Mouse (Mus musculus): ENCODE measurements at regions not wholly inside any gene's neighbourhood (a gene's known extent, or its start where the extent isn't known, plus 50 kb on each side); places are given as distances from the start of the nearest gene placed in this dataset.
"Not testable (repeated sequence)": the region's sequence is repeated elsewhere in the genome, so short reads cannot be mapped to it uniquely, and the experiment has no call there.

DNA sequence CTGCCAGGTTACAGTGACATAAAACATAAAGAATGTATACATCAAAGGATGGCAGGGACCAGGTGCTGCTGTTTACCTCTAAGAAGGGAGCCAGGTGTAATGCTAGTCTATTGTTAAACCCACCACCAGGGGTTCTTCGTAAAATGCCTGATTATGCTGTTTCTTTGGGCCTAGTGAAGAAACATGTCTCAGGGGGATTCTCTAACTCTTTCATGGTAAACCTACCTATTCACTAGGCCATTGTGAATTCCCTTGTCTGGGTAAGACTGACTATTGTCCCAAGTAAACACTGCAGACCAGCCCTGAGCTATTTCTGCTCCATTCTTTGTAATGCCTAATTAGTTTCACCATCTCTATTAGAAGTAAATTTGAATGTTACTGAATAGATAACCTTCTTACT, 194.3 kb upstream of the Tmem47 start:
- H3K4me1 ChIP-seq (replicated peaks; ENCODE audit: control insufficient read depth, insufficient read depth, low read length); H3K4me3 ChIP-seq (ENCODE audit: low read depth, low read length); ATAC-seq (ENCODE audit: low FRiP score); H3K4me2 ChIP-seq (replicated peaks; ENCODE audit: low read depth, low read length); H3K9ac ChIP-seq (ENCODE audit: low read depth, low read length); DNase-seq (ENCODE audit: low spot score); H3K9me3 ChIP-seq (ENCODE audit: control insufficient read depth, low read length); H3K27ac ChIP-seq (ENCODE audit: low read depth, low read length); H3K27me3 ChIP-seq (ENCODE audit: control insufficient read depth, insufficient read depth, low read length); H3K36me3 ChIP-seq (ENCODE audit: control insufficient read depth, insufficient read depth, low read length): not testable (repeated sequence)
- WGBS: 77% methylated on average over 1 of the region's 1 CpGs

- Histone ChIP-seq H3K4me3 (ENCODE audit: low read depth, low read length) (no peak overlapping the region), H3K27me3 (ENCODE audit: control insufficient read depth, insufficient read depth, low read length) (no peaks in the 10 kb centered on the region), H3K27ac (ENCODE audit: low read depth, low read length) (no peak overlapping the region), H3K4me1 (replicated peaks; ENCODE audit: control insufficient read depth, insufficient read depth, low read length) (no peaks in the 10 kb centered on the region), H3K9ac (ENCODE audit: low read depth, low read length) (no peak overlapping the region), H3K36me3 (ENCODE audit: control insufficient read depth, insufficient read depth, low read length) (no peaks in the 10 kb centered on the region), H3K4me2 (replicated peaks; ENCODE audit: low read depth, low read length) (no peak overlapping the region), H3K9me3 (ENCODE audit: control insufficient read depth, low read length) (no peaks in the 10 kb centered on the region)
- ATAC-seq (ENCODE audit: low FRiP score): peak; percentile 84
- peak; percentile 18 for DNase-seq (ENCODE audit: low spot score)
Observed at GRCm38 (mm10) chrX:80901524-80901923, 169.0 kb upstream of the Tmem47 start.

DNA sequence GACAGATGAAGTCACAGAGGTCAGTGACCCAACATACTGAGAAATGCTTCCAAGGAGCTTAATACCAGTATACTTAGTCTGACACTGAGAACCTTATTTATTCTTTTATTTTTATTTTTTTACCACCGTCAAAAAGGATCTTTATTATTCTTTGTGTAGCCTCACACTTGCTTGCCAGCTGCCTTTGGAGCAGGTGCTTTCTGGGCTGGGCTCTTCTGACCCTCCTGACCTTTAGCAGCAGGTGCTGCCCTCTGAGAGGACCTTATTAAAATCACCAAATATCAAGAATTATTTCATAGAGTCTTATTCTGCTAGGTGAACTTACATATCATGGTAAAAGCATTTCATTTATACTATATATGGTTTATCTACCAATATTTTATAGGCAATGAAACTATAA, 137.8 kb upstream of the Tmem47 start:
- ATAC-seq (ENCODE audit: low FRiP score) (no peak), DNase-seq (ENCODE audit: low spot score) (no peak)
- Histone ChIP-seq H3K9me3 (ENCODE audit: control insufficient read depth, low read length) (no peaks in the 10 kb centered on the region), H3K4me3 (ENCODE audit: low read depth, low read length) (no peak overlapping the region), H3K4me2 (replicated peaks; ENCODE audit: low read depth, low read length) (no peak overlapping the region), H3K36me3 (ENCODE audit: control insufficient read depth, insufficient read depth, low read length) (no peaks in the 10 kb centered on the region), H3K4me1 (replicated peaks; ENCODE audit: control insufficient read depth, insufficient read depth, low read length) (no peaks in the 10 kb centered on the region), H3K27me3 (ENCODE audit: control insufficient read depth, insufficient read depth, low read length) (no peaks in the 10 kb centered on the region), H3K27ac (ENCODE audit: low read depth, low read length) (no peak overlapping the region), H3K9ac (ENCODE audit: low read depth, low read length) (no peak overlapping the region)
- WGBS: 68% methylated on average over 1 of the region's 1 CpGs

All from hindbrain, embryonic 11.5 days (tissue).